Mouse (Mus musculus): Measurements from ENCODE around the gene Hist1h2ag. TPM values are rescaled to one million over a fixed set of nuclear protein-coding genes. Genes with fewer than 3 reads are reported as not detected.

Gene Hist1h2ag
- polyA plus RNA-seq (2014; fragmentation: Illumina TruSeq; extraction: RNeasy Lipid Tissue Mini Kit (QIAGEN cat#74804)), result not detected

DNA sequence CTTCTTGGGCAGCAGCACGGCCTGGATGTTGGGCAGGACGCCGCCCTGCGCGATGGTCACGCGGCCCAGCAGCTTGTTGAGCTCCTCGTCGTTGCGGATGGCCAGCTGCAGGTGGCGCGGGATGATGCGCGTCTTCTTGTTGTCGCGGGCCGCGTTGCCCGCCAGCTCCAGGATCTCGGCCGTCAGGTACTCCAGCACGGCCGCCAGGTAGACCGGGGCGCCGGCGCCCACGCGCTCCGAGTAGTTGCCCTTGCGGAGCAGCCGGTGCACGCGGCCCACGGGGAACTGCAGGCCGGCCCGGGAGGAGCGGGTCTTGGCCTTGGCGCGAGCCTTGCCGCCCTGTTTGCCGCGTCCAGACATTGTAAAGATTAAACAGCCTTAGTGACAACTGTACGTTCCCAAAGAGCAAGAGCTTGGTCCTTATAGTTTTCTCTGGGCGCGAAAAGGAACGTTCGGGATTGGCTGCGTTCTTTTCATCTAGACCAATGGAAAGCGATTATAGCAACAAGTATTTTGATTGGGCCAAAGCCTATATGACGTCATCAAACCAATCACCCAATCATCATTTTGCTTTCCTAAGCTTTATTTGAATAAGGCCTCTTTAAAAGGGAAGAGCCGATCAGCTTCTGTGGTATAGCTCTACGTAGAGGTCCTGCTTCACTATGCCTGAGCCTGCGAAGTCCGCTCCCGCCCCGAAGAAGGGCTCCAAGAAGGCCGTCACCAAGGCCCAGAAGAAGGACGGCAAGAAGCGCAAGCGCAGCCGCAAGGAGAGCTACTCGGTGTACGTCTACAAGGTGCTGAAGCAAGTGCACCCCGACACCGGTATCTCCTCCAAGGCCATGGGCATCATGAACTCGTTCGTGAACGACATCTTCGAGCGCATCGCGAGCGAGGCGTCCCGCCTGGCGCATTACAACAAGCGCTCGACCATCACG lies at the start of gene Hist1h2ag, which contains the start of gene Hist1h2bj:
TSS of gene Hist1h2ag (minus strand) at position 377 of the 935 bp plus-strand sequence.
TSS of gene Hist1h2bj (plus strand) at position 647 of the 935 bp plus-strand sequence.

DNA sequence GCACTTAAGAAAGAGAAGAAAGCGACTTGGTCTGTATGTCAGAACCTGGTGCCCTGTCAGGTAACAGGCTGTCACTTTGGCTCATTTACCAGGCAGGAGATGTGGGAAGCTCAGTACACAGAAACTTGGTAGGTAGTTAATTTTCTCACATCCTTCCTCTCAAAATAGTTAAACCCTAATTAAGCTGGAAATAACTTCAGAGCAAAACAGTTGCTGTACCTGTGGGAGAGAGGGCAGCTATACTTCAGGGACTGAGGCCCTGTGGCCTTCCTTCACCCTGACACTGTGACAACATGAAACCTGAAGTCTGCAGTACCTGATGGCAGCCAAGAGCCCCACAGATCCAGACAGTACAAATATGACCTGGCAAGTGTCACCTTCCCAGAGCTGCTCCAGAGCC lies 41.4 kb upstream of the Hist1h2ag start, which contains the start of gene Vmn1r188:
TSS of gene Vmn1r188 (plus strand) at position 301 of the 400 bp plus-strand sequence.

DNA sequence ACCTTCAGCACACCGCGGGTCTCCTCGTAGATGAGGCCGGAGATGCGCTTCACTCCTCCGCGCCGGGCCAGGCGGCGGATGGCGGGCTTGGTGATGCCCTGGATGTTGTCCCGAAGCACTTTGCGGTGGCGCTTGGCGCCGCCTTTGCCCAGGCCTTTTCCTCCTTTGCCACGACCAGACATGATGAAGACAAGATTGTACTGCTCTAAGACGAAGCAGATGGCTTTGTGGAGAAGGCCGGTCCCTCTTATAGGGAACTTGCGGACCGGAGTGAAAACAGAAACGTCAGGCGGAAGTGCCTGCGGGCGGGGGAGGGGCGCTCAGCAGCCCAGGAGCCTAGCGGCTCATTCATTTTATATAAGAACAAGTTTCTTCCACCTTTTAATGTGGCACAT lies 1.6 kb downstream of the Hist1h2ag start, which contains the start of gene Hist1h4i:
TSS of gene Hist1h4i (minus strand) at position 221 of the 395 bp plus-strand sequence.

DNA sequence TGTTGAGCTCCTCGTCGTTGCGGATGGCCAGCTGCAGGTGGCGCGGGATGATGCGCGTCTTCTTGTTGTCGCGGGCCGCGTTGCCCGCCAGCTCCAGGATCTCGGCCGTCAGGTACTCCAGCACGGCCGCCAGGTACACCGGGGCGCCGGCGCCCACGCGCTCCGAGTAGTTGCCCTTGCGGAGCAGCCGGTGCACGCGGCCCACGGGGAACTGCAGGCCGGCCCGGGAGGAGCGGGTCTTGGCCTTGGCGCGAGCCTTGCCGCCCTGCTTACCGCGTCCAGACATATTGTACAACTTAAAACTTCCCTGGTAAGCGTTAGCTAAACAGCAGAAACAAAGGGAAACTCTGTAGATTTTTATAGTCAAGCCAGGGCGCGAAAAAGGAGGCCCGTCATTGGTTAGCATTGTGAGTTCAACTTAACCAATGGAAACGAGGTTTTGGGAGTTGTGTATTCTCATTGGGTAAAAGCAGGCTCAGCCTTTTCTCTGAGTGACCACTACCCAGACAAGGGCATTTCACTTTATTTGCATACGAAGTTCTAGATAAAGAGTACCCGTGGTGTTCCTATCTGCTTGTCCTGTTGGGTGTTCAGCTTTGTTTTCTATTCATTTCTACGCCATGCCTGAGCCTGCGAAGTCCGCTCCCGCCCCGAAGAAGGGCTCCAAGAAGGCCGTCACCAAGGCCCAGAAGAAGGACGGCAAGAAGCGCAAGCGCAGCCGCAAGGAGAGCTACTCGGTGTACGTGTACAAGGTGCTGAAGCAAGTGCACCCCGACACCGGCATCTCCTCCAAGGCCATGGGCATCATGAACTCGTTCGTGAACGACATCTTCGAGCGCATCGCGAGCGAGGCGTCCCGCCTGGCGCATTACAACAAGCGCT lies 7.2 kb downstream of the Hist1h2ag start, which contains the start of the genes Hist1h2ah and Hist1h2bk:
TSS of gene Hist1h2ah (minus strand) at position 302 of the 882 bp plus-strand sequence.
TSS of gene Hist1h2bk (plus strand) at position 604 of the 882 bp plus-strand sequence.

DNA sequence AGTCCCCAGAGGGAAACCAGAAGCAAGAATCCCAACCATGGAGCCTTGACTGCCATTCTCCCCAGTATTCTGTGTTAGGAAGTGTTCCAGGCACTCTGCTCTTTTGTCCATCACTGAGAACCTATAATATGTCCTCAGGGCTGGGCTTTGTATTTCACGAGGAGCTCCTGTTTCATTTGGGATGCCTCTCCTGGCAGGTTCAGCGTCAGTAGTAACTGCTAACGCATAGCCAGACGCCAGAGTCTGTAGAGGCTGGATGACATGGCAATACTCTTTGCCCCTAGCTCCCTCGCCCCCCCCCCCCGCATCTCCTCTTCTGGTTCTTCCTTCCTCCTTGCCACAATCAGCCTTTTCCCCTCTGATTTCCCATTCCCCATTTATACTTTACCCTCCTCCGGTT lies 33.1 kb downstream of the Hist1h2ag start, which contains the start of gene Prss16:
TSS of gene Prss16 (minus strand) at position 101 of the 400 bp plus-strand sequence.

Other genes with a start within 250 kb of the Hist1h2ag start
- gene Hist1h2bq, start 232.7 kb downstream of the Hist1h2ag start, polyA plus RNA-seq (2014; fragmentation: Illumina TruSeq; extraction: RNeasy Lipid Tissue Mini Kit (QIAGEN cat#74804)), result not detected
- gene Hist1h2ao, start 232.5 kb downstream of the Hist1h2ag start, polyA plus RNA-seq (2014; fragmentation: Illumina TruSeq; extraction: RNeasy Lipid Tissue Mini Kit (QIAGEN cat#74804)), result not detected
- gene Hist1h4m, start 231.2 kb downstream of the Hist1h2ag start, polyA plus RNA-seq (2014; fragmentation: Illumina TruSeq; extraction: RNeasy Lipid Tissue Mini Kit (QIAGEN cat#74804)), result not detected
- not detected for gene Hist1h4n, start 210.7 kb downstream of the Hist1h2ag start, polyA plus RNA-seq (2014; fragmentation: Illumina TruSeq; extraction: RNeasy Lipid Tissue Mini Kit (QIAGEN cat#74804))
- gene Hist1h2ap, start 209.4 kb downstream of the Hist1h2ag start, polyA plus RNA-seq (2014; fragmentation: Illumina TruSeq; extraction: RNeasy Lipid Tissue Mini Kit (QIAGEN cat#74804)), result not detected
- 0.54 TPM for gene Hist1h2br, start 209.2 kb downstream of the Hist1h2ag start, polyA plus RNA-seq (2014; fragmentation: Illumina TruSeq; extraction: RNeasy Lipid Tissue Mini Kit (QIAGEN cat#74804))
- 18.4 TPM for gene Zfp184, start 97.8 kb downstream of the Hist1h2ag start, polyA plus RNA-seq (2014; fragmentation: Illumina TruSeq; extraction: RNeasy Lipid Tissue Mini Kit (QIAGEN cat#74804))
- not detected for gene Pom121l2, start 61.8 kb downstream of the Hist1h2ag start, polyA plus RNA-seq (2014; fragmentation: Illumina TruSeq; extraction: RNeasy Lipid Tissue Mini Kit (QIAGEN cat#74804))
- not detected for gene Prss16, start 33.2 kb downstream of the Hist1h2ag start, polyA plus RNA-seq (2014; fragmentation: Illumina TruSeq; extraction: RNeasy Lipid Tissue Mini Kit (QIAGEN cat#74804))
- not detected for gene Hist1h2ah, start 7.4 kb downstream of the Hist1h2ag start, polyA plus RNA-seq (2014; fragmentation: Illumina TruSeq; extraction: RNeasy Lipid Tissue Mini Kit (QIAGEN cat#74804))
- not detected for gene Hist1h2bk, start 7.1 kb downstream of the Hist1h2ag start, polyA plus RNA-seq (2014; fragmentation: Illumina TruSeq; extraction: RNeasy Lipid Tissue Mini Kit (QIAGEN cat#74804))
- gene Hist1h4i, start 1.6 kb downstream of the Hist1h2ag start, polyA plus RNA-seq (2014; fragmentation: Illumina TruSeq; extraction: RNeasy Lipid Tissue Mini Kit (QIAGEN cat#74804)), result 1.00 TPM
- gene Hist1h2bj, start 270 bp upstream of the Hist1h2ag start, polyA plus RNA-seq (2014; fragmentation: Illumina TruSeq; extraction: RNeasy Lipid Tissue Mini Kit (QIAGEN cat#74804)), result not detected
- gene Vmn1r188, start 41.5 kb upstream of the Hist1h2ag start, polyA plus RNA-seq (2014; fragmentation: Illumina TruSeq; extraction: RNeasy Lipid Tissue Mini Kit (QIAGEN cat#74804)), result not detected
- gene Vmn1r189, start 62.9 kb upstream of the Hist1h2ag start, polyA plus RNA-seq (2014; fragmentation: Illumina TruSeq; extraction: RNeasy Lipid Tissue Mini Kit (QIAGEN cat#74804)), result not detected
- not detected for gene Vmn1r191, start 141.0 kb upstream of the Hist1h2ag start, polyA plus RNA-seq (2014; fragmentation: Illumina TruSeq; extraction: RNeasy Lipid Tissue Mini Kit (QIAGEN cat#74804))
- gene Vmn1r192, start 148.2 kb upstream of the Hist1h2ag start, polyA plus RNA-seq (2014; fragmentation: Illumina TruSeq; extraction: RNeasy Lipid Tissue Mini Kit (QIAGEN cat#74804)), result not detected
- gene Vmn1r193, start 180.2 kb upstream of the Hist1h2ag start, polyA plus RNA-seq (2014; fragmentation: Illumina TruSeq; extraction: RNeasy Lipid Tissue Mini Kit (QIAGEN cat#74804)), result not detected
- not detected for gene Vmn1r194, start 201.3 kb upstream of the Hist1h2ag start, polyA plus RNA-seq (2014; fragmentation: Illumina TruSeq; extraction: RNeasy Lipid Tissue Mini Kit (QIAGEN cat#74804))
- not detected for gene Vmn1r195, start 227.6 kb upstream of the Hist1h2ag start, polyA plus RNA-seq (2014; fragmentation: Illumina TruSeq; extraction: RNeasy Lipid Tissue Mini Kit (QIAGEN cat#74804))
- not detected for gene Vmn1r196, start 247.0 kb upstream of the Hist1h2ag start, polyA plus RNA-seq (2014; fragmentation: Illumina TruSeq; extraction: RNeasy Lipid Tissue Mini Kit (QIAGEN cat#74804))

Measured in ovary, adult 10 weeks (tissue).